Mouse (Mus musculus): Measurements from ENCODE around the gene Slc35d2. TPM values are rescaled to one million over a fixed set of nuclear protein-coding genes. Genes with fewer than 3 reads are reported as not detected.
"Not testable (repeated sequence)": the region's sequence is repeated elsewhere in the genome, so short reads cannot be mapped to it uniquely, and the experiment has no call there.

Slc35d2 gene
- polyA plus RNA-seq, 1 experiment from 2014 or later: 7.1 TPM

- Histone ChIP-seq H3K4me1 (replicated peaks) (no peaks in the 10 kb centered on the region), H3K36me3 (replicated peaks) (no peaks in the 10 kb centered on the region), H3K27me3 (no peaks in the 10 kb centered on the region), H3K27ac (replicated peaks) (no peak overlapping the region), H3K9me3 (replicated peaks) (no peaks in the 10 kb centered on the region), H3K9ac (no peak overlapping the region), H3K4me3 (replicated peaks) (no peak overlapping the region), H3K4me2 (no peak overlapping the region)
- no peak for ATAC-seq (ENCODE audit: insufficient read depth)
- 54% methylated on average over 7 of the region's 7 CpGs for WGBS (ENCODE audit: insufficient replicate concordance)
These were observed 41.1 kb downstream of the Slc35d2 start for GRCm38 (mm10) chr13:64088057-64088456.

GRCm38 (mm10) chr13:64086036-64086435, 43.1 kb downstream of the Slc35d2 start:
- H3K9me3 ChIP-seq (replicated peaks): no peaks in the 10 kb centered on the region
- 73% methylated on average over 5 of the region's 5 CpGs for WGBS (ENCODE audit: insufficient replicate concordance)
- H3K9ac ChIP-seq: no peak overlapping the region
- no peak overlapping the region for H3K4me2 ChIP-seq
- H3K27ac ChIP-seq (replicated peaks): no peak overlapping the region
- H3K36me3 ChIP-seq (replicated peaks): no peaks in the 10 kb centered on the region
- no peak overlapping the region for H3K4me3 ChIP-seq (replicated peaks)
- H3K4me1 ChIP-seq (replicated peaks): no peaks in the 10 kb centered on the region
- no peak for ATAC-seq (ENCODE audit: insufficient read depth)
- no peaks in the 10 kb centered on the region for H3K27me3 ChIP-seq

- Histone ChIP-seq H3K9ac (no peak overlapping the region), H3K4me2 (no peak overlapping the region), H3K36me3 (replicated peaks) (no peaks in the 10 kb centered on the region), H3K4me1 (replicated peaks) (no peaks in the 10 kb centered on the region), H3K9me3 (replicated peaks) (no peaks in the 10 kb centered on the region), H3K27me3 (no peaks in the 10 kb centered on the region), H3K27ac (replicated peaks) (no peak overlapping the region), H3K4me3 (replicated peaks) (no peak overlapping the region)
- no peak for ATAC-seq (ENCODE audit: insufficient read depth)
- WGBS (ENCODE audit: insufficient replicate concordance): 75% methylated on average over 3 of the region's 3 CpGs
These were observed 45.8 kb downstream of the Slc35d2 start for GRCm38 (mm10) chr13:64083331-64083730.

GRCm38 (mm10) chr13:64081012-64081919, 47.9 kb downstream of the Slc35d2 start:
- Histone ChIP-seq H3K4me1 (replicated peaks) (no peaks in the 10 kb centered on the region), H3K9me3 (replicated peaks) (no peaks in the 10 kb centered on the region), H3K27ac (replicated peaks) (no peak overlapping the region), H3K4me2 (no peak overlapping the region), H3K27me3 (no peaks in the 10 kb centered on the region), H3K36me3 (replicated peaks) (no peaks in the 10 kb centered on the region), H3K9ac (no peak overlapping the region), H3K4me3 (replicated peaks) (no peak overlapping the region)
- 48% methylated on average over 16 of the region's 16 CpGs for WGBS (ENCODE audit: insufficient replicate concordance)
- ATAC-seq (ENCODE audit: insufficient read depth): no peak

GRCm38 (mm10) chr13:64077591-64077990, 51.6 kb downstream of the Slc35d2 start:
- 50% methylated on average over 5 of the region's 5 CpGs for WGBS (ENCODE audit: insufficient replicate concordance)

GRCm38 (mm10) chr13:64076074-64076473, 53.1 kb downstream of the Slc35d2 start:
- H3K27ac ChIP-seq (replicated peaks): no peak overlapping the region
- no peak for ATAC-seq (ENCODE audit: insufficient read depth)
- H3K27me3 ChIP-seq: no peaks in the 10 kb centered on the region
- H3K4me1 ChIP-seq (replicated peaks): no peaks in the 10 kb centered on the region
- no peak overlapping the region for H3K4me2 ChIP-seq
- no peaks in the 10 kb centered on the region for H3K9me3 ChIP-seq (replicated peaks)
- H3K36me3 ChIP-seq (replicated peaks): no peaks in the 10 kb centered on the region
- H3K9ac ChIP-seq: no peak overlapping the region
- WGBS (ENCODE audit: insufficient replicate concordance): 50% methylated on average over 4 of the region's 4 CpGs
- H3K4me3 ChIP-seq (replicated peaks): no peak overlapping the region

More at GRCm38 (mm10) chr13:64077591-64077990, 51.6 kb downstream of the Slc35d2 start:
- H3K27me3 ChIP-seq: no peaks in the 10 kb centered on the region
- no peak overlapping the region for H3K27ac ChIP-seq (replicated peaks)
- H3K4me1 ChIP-seq (replicated peaks): no peaks in the 10 kb centered on the region
- no peak for ATAC-seq (ENCODE audit: insufficient read depth)
- no peak overlapping the region for H3K9ac ChIP-seq
- H3K9me3 ChIP-seq (replicated peaks): no peaks in the 10 kb centered on the region
- H3K36me3 ChIP-seq (replicated peaks): no peaks in the 10 kb centered on the region
- no peak overlapping the region for H3K4me3 ChIP-seq (replicated peaks)
- H3K4me2 ChIP-seq: no peak overlapping the region

- Histone ChIP-seq H3K9me3 (replicated peaks) (no peaks in the 10 kb centered on the region), H3K4me2 (no peak overlapping the region), H3K4me3 (replicated peaks) (no peak overlapping the region), H3K36me3 (replicated peaks) (no peaks in the 10 kb centered on the region), H3K27ac (replicated peaks) (no peak overlapping the region), H3K27me3 (no peaks in the 10 kb centered on the region), H3K4me1 (replicated peaks) (no peaks in the 10 kb centered on the region), H3K9ac (no peak overlapping the region)
- no peak for ATAC-seq (ENCODE audit: insufficient read depth)
- WGBS (ENCODE audit: insufficient replicate concordance): 16% methylated on average over 3 of the region's 3 CpGs
These were observed 62.5 kb downstream of the Slc35d2 start for GRCm38 (mm10) chr13:64066653-64067052.

- no peak overlapping the region for H3K4me3 ChIP-seq (replicated peaks)
These were observed 64.9 kb downstream of the Slc35d2 start for GRCm38 (mm10) chr13:64064276-64064675.

GRCm38 (mm10) chr13:64060935-64061506, 68.1 kb downstream of the Slc35d2 start:
- no peak overlapping the region for H3K4me2 ChIP-seq
- H3K9me3 ChIP-seq (replicated peaks): no peaks in the 10 kb centered on the region
- no peak overlapping the region for H3K9ac ChIP-seq
- WGBS (ENCODE audit: insufficient replicate concordance): 61% methylated on average over 5 of the region's 5 CpGs
- H3K36me3 ChIP-seq (replicated peaks): no peaks in the 10 kb centered on the region
- no peak overlapping the region for H3K27ac ChIP-seq (replicated peaks)
- ATAC-seq (ENCODE audit: insufficient read depth): no peak
- H3K27me3 ChIP-seq: no peaks in the 10 kb centered on the region
- no peak overlapping the region for H3K4me3 ChIP-seq (replicated peaks)
- H3K4me1 ChIP-seq (replicated peaks): no peaks in the 10 kb centered on the region

More at GRCm38 (mm10) chr13:64064276-64064675, 64.9 kb downstream of the Slc35d2 start:
- Histone ChIP-seq H3K27ac (replicated peaks) (no peak overlapping the region), H3K4me1 (replicated peaks) (no peaks in the 10 kb centered on the region), H3K36me3 (replicated peaks) (no peaks in the 10 kb centered on the region), H3K9ac (no peak overlapping the region), H3K9me3 (replicated peaks) (no peaks in the 10 kb centered on the region), H3K4me2 (no peak overlapping the region), H3K27me3 (no peaks in the 10 kb centered on the region)
- ATAC-seq (ENCODE audit: insufficient read depth): no peak

- H3K27me3 ChIP-seq: no peaks in the 10 kb centered on the region
- no peaks in the 10 kb centered on the region for H3K9me3 ChIP-seq (replicated peaks)
- no peak overlapping the region for H3K4me3 ChIP-seq (replicated peaks)
- 0 out of 2 replicates have a peak, but pooled peaks cover 4% of the 10 kb centered on the region for H3K4me1 ChIP-seq (replicated peaks)
- no peak overlapping the region for H3K9ac ChIP-seq
- ATAC-seq (ENCODE audit: insufficient read depth): no peak
- no peaks in the 10 kb centered on the region for H3K36me3 ChIP-seq (replicated peaks)
- no peak overlapping the region for H3K27ac ChIP-seq (replicated peaks)
- no peak overlapping the region for H3K4me2 ChIP-seq
- 39% methylated on average over 1 of the region's 1 CpGs for WGBS (ENCODE audit: insufficient replicate concordance)
These were observed 75.2 kb downstream of the Slc35d2 start for GRCm38 (mm10) chr13:64053959-64054358.

GRCm38 (mm10) chr13:64052281-64052680, 76.9 kb downstream of the Slc35d2 start:
- not testable (repeated sequence) for H3K9ac ChIP-seq; H3K36me3 ChIP-seq (replicated peaks); ATAC-seq (ENCODE audit: insufficient read depth); H3K27ac ChIP-seq (replicated peaks); H3K4me3 ChIP-seq (replicated peaks); H3K9me3 ChIP-seq (replicated peaks); H3K4me1 ChIP-seq (replicated peaks); H3K27me3 ChIP-seq; H3K4me2 ChIP-seq
- WGBS (ENCODE audit: insufficient replicate concordance): 54% methylated on average over 2 of the region's 2 CpGs
